Mouse (Mus musculus): ENCODE measurements around the gene S100a1. TPM values are rescaled to one million over a fixed set of nuclear protein-coding genes. Genes with fewer than 3 reads are reported as not detected.

The S100a1 gene
- polyA plus RNA-seq, 2 experiments from 2014 or later = 5.6 to 6.6 TPM

DNA sequence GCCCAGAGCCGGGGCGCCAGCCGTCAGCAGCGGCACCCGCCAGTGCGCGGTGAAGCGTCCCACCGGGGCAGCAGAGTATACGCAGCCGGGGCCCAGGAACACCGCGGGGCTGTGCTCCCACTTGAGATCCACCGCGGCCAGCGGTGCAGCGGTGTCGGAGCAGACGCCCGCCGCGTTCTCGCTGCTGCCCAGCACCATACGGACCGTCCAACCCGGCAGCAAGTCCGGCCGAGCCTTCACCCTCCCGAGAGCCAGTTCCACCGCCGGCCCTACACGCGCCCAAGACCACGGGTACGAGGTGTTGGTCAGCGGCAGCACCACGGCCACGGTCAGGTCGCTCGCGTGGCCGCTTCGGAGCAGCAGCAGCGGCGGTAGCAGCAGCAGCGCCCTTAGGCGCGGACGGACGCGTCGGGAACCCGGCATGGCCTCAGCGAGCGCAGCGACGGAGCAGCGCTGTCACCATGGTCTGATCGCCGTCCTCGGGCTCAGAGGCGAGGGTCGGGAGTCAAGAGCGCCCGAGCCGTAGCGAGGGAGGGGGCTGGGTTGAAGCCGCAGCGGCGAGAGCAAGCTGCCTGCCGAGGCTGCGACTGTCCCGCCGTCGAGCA is 49.0 kb downstream of the S100a1 start:
- ATAC-seq = no peak

GRCm38 (mm10) chr3:90464552-90465080 is 49.6 kb downstream of the S100a1 start:
- ATAC-seq = no peak

- no peak for ATAC-seq
These were observed 51.6 kb downstream of the S100a1 start for GRCm38 (mm10) chr3:90462579-90462978.

DNA sequence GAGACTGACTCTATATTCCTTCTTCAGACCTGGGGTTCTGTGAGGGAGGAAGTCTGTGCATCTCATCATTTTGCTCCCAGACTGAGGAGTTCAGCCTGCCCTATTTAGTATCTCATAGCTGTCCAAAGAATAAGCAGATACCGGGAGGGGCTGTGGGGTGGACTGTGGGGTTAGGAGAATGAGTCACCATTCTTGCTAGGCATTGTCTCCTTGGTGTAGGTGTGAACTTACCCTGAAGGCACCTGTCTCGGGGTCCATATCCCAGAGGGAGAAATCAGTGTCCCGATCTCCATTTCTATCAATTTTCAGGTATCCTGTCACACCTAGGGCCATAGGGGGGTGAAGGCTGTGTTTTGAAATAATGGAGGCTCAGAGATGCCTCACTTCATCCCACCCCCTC is 52.3 kb downstream of the S100a1 start:
- no peak for ATAC-seq

Other genes starting within 250 kb of the S100a1 start
- gene Dennd4b, start 249.2 kb downstream of the S100a1 start, polyA plus RNA-seq (2017; shearing (Covaris generic)) = 10 to 100 TPM; 15.8 to 25.5 TPM
- gene Gatad2b, start 221.2 kb downstream of the S100a1 start, polyA plus RNA-seq (2017; shearing (Covaris generic)) = 10 to 100 TPM; 20.3 to 21.3 TPM
- gene Slc27a3, start 124.5 kb downstream of the S100a1 start, polyA plus RNA-seq (2017; shearing (Covaris generic)) = under 1 TPM in 1 of 2 experiments, not detected in 1; 0.21 TPM
- 10 to 100 TPM; 13.8 to 17.2 TPM for gene Ints3, start 80.8 kb downstream of the S100a1 start, polyA plus RNA-seq (2017; shearing (Covaris generic))
- gene Npr1, start 48.5 kb downstream of the S100a1 start, polyA plus RNA-seq (2017; shearing (Covaris generic)) = not detected
- gene Ilf2, start 38.3 kb downstream of the S100a1 start, polyA plus RNA-seq (2017; shearing (Covaris generic)) = 100 to 1,000 TPM in 1 of 2 experiments, 10 to 100 TPM in 1; 99.7 to 101 TPM
- 10 to 100 TPM; 48.3 to 56.3 TPM for gene Snapin, start 23.4 kb downstream of the S100a1 start, polyA plus RNA-seq (2017; shearing (Covaris generic))
- gene Chtop, start 4.9 kb downstream of the S100a1 start, polyA plus RNA-seq (2017; shearing (Covaris generic)) = 10 to 100 TPM; 43.5 to 67.8 TPM
- 100 to 1,000 TPM; 235 to 298 TPM for gene S100a13, start within 50 bp of the S100a1 start, polyA plus RNA-seq (2017; shearing (Covaris generic))
- under 1 TPM in 1 of 2 experiments, not detected in 1; 0.47 TPM for gene S100a14, start 12.5 kb upstream of the S100a1 start, polyA plus RNA-seq (2017; shearing (Covaris generic))
- gene S100a16, start 22.9 kb upstream of the S100a1 start, polyA plus RNA-seq (2017; shearing (Covaris generic)) = not detected
- 1 to 10 TPM; 2.6 to 3.2 TPM for gene S100a3, start 46.2 kb upstream of the S100a1 start, polyA plus RNA-seq (2017; shearing (Covaris generic))
- gene S100a2, start 75.9 kb upstream of the S100a1 start, polyA plus RNA-seq (2017; shearing (Covaris generic)) = not detected
- not detected for gene Gm42674, start 87.5 kb upstream of the S100a1 start, polyA plus RNA-seq (2017; shearing (Covaris generic))
- gene S100a4, start 89.4 kb upstream of the S100a1 start, polyA plus RNA-seq (2017; shearing (Covaris generic)) = 100 to 1,000 TPM; 152 to 248 TPM
- gene S100a5, start 94.1 kb upstream of the S100a1 start, polyA plus RNA-seq (2017; shearing (Covaris generic)) = not detected
- gene S100a6, start 98.5 kb upstream of the S100a1 start, polyA plus RNA-seq (2017; shearing (Covaris generic)) = 100 to 1,000 TPM; 548 to 785 TPM
- gene S100a7a, start 139.6 kb upstream of the S100a1 start, polyA plus RNA-seq (2017; shearing (Covaris generic)) = not detected
- gene S100a8, start 154.6 kb upstream of the S100a1 start, polyA plus RNA-seq (2017; shearing (Covaris generic)) = 1 to 10 TPM in 1 of 2 experiments, not detected in 1; 1.8 TPM
- gene S100a9, start 181.3 kb upstream of the S100a1 start, polyA plus RNA-seq (2017; shearing (Covaris generic)) = 1 to 10 TPM in 1 of 2 experiments, not detected in 1; 1.3 TPM
- gene Pglyrp4, start 212.5 kb upstream of the S100a1 start, polyA plus RNA-seq (2017; shearing (Covaris generic)) = not detected

Data from activated CD4-positive, CD25-positive, alpha-beta regulatory T cell, adult 4 months (primary cell).